Comparison of ENCODE assay signal across 8 mouse cellular contexts in the genomic region with DNA sequence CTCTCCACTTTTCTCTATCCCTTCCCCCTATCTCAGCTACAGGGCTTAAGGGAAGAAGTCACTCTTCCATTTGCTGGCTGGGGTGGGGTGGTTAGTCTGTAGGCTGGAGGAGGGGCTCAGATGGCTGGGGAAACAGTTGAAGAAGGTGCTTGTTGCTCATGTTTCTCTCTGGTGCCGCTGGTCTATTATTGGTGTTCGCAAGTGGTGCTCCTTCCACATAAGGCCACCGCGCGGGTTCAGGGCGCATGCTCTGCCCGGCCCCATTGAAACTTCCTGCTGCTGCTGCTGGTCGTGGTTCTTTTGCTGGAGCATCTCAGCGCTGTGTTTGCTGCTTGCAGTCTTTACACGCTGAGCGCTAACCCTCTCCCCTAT. TPM values are rescaled to one million over a fixed set of nuclear protein-coding genes. Genes with fewer than 3 reads are reported as not detected.
A peak's percentile ranks its signal among the peaks of the same experiment; 100 is the strongest.
DNase-seq lines count a peak whose midpoint lies in the region; ATAC-seq and TF ChIP-seq lines count a peak whose summit lies in the region.

No protein-coding gene starts in this region.

- peak overlapping the region; percentile 69 for H3K4me2 ChIP-seq in forebrain, embryonic 11.5 days (ENCODE audit: low read depth, low read length, severe bottlenecking)
- peak overlapping the region; percentile 92 for H3K4me2 ChIP-seq in heart, embryonic 16.5 days (ENCODE audit: low read depth, low read length)
- peak overlapping the region; percentile 94 for H3K4me2 ChIP-seq in liver, embryonic 15.5 days
- H3K4me2 ChIP-seq in neural tube, embryonic 14.5 days (ENCODE audit: low read depth, low read length): peak overlapping the region; percentile 68

- TF ChIP-seq CTCF in E14TG2a.4 (conservative IDR thresholded peaks at IDR 0.05; ENCODE audit: low read length): no peak

- 0% methylated on average over 11 of the region's 11 CpGs for WGBS in forebrain, embryonic 11.5 days
- WGBS in heart, embryonic 16.5 days: 0% methylated on average over 11 of the region's 11 CpGs
- WGBS in liver, embryonic 15.5 days (ENCODE audit: insufficient replicate concordance): under 1% methylated on average over 11 of the region's 11 CpGs
- 0% methylated on average over 10 of the region's 11 CpGs for WGBS in neural tube, embryonic 14.5 days

- H3K4me3 ChIP-seq in E14TG2a.4 (replicated peaks; ENCODE audit: low read length): peak overlapping the region; percentile 100
- H3K4me3 ChIP-seq in forebrain, embryonic 11.5 days (ENCODE audit: low read depth, low read length): peak overlapping the region; percentile 99
- H3K4me3 ChIP-seq in heart, embryonic 16.5 days (ENCODE audit: low read length): peak overlapping the region; percentile 100
- peak overlapping the region; percentile 100 for H3K4me3 ChIP-seq in liver, embryonic 15.5 days (replicated peaks)
- H3K4me3 ChIP-seq in neural tube, embryonic 14.5 days (ENCODE audit: low read depth, low read length): peak overlapping the region; percentile 100

- H3K4me1 ChIP-seq in E14TG2a.4 (replicated peaks; ENCODE audit: low read depth, low read length): peaks cover 46% of the 10 kb centered on the region
- 0 out of 2 replicates have a peak, but pooled peaks cover 3% of the 10 kb centered on the region for H3K4me1 ChIP-seq in forebrain, embryonic 11.5 days (replicated peaks; ENCODE audit: control insufficient read depth, insufficient read depth, low read length)
- peaks cover 12% of the 10 kb centered on the region for H3K4me1 ChIP-seq in heart, embryonic 16.5 days (ENCODE audit: control insufficient read depth, insufficient read depth, low read length)
- peaks cover 31% of the 10 kb centered on the region for H3K4me1 ChIP-seq in liver, embryonic 15.5 days (replicated peaks)
- peaks cover 13% of the 10 kb centered on the region for H3K4me1 ChIP-seq in neural tube, embryonic 14.5 days (ENCODE audit: control insufficient read depth, insufficient read depth, low read length)

- peak overlapping the region; percentile 99 for H3K9ac ChIP-seq in forebrain, embryonic 11.5 days (ENCODE audit: low read length)
- peak overlapping the region; percentile 100 for H3K9ac ChIP-seq in heart, embryonic 16.5 days (ENCODE audit: low read length)
- peak overlapping the region; percentile 99 for H3K9ac ChIP-seq in liver, embryonic 15.5 days
- peak overlapping the region; percentile 98 for H3K9ac ChIP-seq in neural tube, embryonic 14.5 days (replicated peaks; ENCODE audit: low read depth, low read length)

- no peaks in the 10 kb centered on the region for H3K36me3 ChIP-seq in E14TG2a.4 (ENCODE audit: insufficient read depth, low read length)
- no peaks in the 10 kb centered on the region for H3K36me3 ChIP-seq in forebrain, embryonic 11.5 days (ENCODE audit: control insufficient read depth, insufficient read depth, low read length)
- no peaks in the 10 kb centered on the region for H3K36me3 ChIP-seq in heart, embryonic 16.5 days (ENCODE audit: control insufficient read depth, insufficient read depth)
- H3K36me3 ChIP-seq in liver, embryonic 15.5 days (replicated peaks): no peaks in the 10 kb centered on the region
- no peaks in the 10 kb centered on the region for H3K36me3 ChIP-seq in neural tube, embryonic 14.5 days (ENCODE audit: control insufficient read depth, insufficient read depth, low read length)

- no peaks in the 10 kb centered on the region for H3K27me3 ChIP-seq in E14TG2a.4 (ENCODE audit: insufficient read depth, low read length)
- no peaks in the 10 kb centered on the region for H3K27me3 ChIP-seq in forebrain, embryonic 11.5 days (ENCODE audit: control insufficient read depth, insufficient read depth, low read length)
- no peaks in the 10 kb centered on the region for H3K27me3 ChIP-seq in heart, embryonic 16.5 days (ENCODE audit: control insufficient read depth, insufficient read depth, low read length)
- H3K27me3 ChIP-seq in liver, embryonic 15.5 days: no peaks in the 10 kb centered on the region
- no peaks in the 10 kb centered on the region for H3K27me3 ChIP-seq in neural tube, embryonic 14.5 days (ENCODE audit: control insufficient read depth, insufficient read depth, low read length)

- H3K27ac ChIP-seq in forebrain, embryonic 11.5 days (ENCODE audit: low read depth, low read length): peak overlapping the region; percentile 95
- H3K27ac ChIP-seq in heart, embryonic 16.5 days (ENCODE audit: low read length): peak overlapping the region; percentile 99
- peak overlapping the region; percentile 94 for H3K27ac ChIP-seq in liver, embryonic 15.5 days (replicated peaks)
- H3K27ac ChIP-seq in neural tube, embryonic 14.5 days (ENCODE audit: low read depth, low read length): peak overlapping the region; percentile 93

- peak; percentile 51 for DNase-seq in c-Kit-negative CD71-positive TER-119-positive erythroid progenitor cells, embryonic 14.5 days (ENCODE audit: low read depth, low spot score)
- DNase-seq in forebrain, embryonic 11.5 days (ENCODE audit: low spot score): peak; percentile 91
- peak; percentile 88 to 90 for DNase-seq in kidney, postnatal 36 days
- peak; percentile 81 for DNase-seq in testis, postnatal 10 days (ENCODE audit: low spot score)

- ATAC-seq in forebrain, embryonic 11.5 days (replicated peaks; ENCODE audit: low FRiP score): peak; percentile 56
- ATAC-seq in heart, embryonic 16.5 days (replicated peaks; ENCODE audit: extremely low read depth, insufficient read depth, low FRiP score): peak; percentile 61
- peak; percentile 20 for ATAC-seq in liver, embryonic 15.5 days (ENCODE audit: insufficient read depth)
- peak; percentile 54 for ATAC-seq in neural tube, embryonic 14.5 days (ENCODE audit: low read depth)

- no peaks in the 10 kb centered on the region for H3K9me3 ChIP-seq in E14TG2a.4 (ENCODE audit: low read length)
- no peaks in the 10 kb centered on the region for H3K9me3 ChIP-seq in forebrain, embryonic 11.5 days (ENCODE audit: control insufficient read depth, low read length)
- no peaks in the 10 kb centered on the region for H3K9me3 ChIP-seq in heart, embryonic 16.5 days (replicated peaks; ENCODE audit: control insufficient read depth, low read length)
- H3K9me3 ChIP-seq in liver, embryonic 15.5 days (replicated peaks): no peaks in the 10 kb centered on the region
- no peaks in the 10 kb centered on the region for H3K9me3 ChIP-seq in neural tube, embryonic 14.5 days (ENCODE audit: control insufficient read depth, low read length)

RNA-seq across cellular contexts. Expression of a gene that starts 1.1 kb away (rescaled TPM):
- polyA plus RNA-seq in forebrain, embryonic 11.5 days (2014; fragmentation: Nextera tagmentation; extraction: Ambion mirVana): 25.7 and 25.8 TPM in 2 replicates
- polyA plus RNA-seq in heart, embryonic 16.5 days (2015; fragmentation: Nextera tagmentation; extraction: Ambion mirVana): 13.2 and 14.0 TPM in 2 replicates
- 5.2 and 6.6 TPM in 2 replicates for polyA plus RNA-seq in liver, embryonic 15.5 days (2015; fragmentation: Nextera tagmentation; extraction: Ambion mirVana)
- 29.3 and 30.7 TPM in 2 replicates for polyA plus RNA-seq in neural tube, embryonic 14.5 days (2014; fragmentation: Nextera tagmentation; extraction: Ambion mirVana)

RNA-seq across cellular contexts. Expression of a gene that starts 1.5 kb away (rescaled TPM):
- 30.5 and 34.3 TPM in 2 replicates for polyA plus RNA-seq in forebrain, embryonic 11.5 days (2014; fragmentation: Nextera tagmentation; extraction: Ambion mirVana)
- polyA plus RNA-seq in heart, embryonic 16.5 days (2015; fragmentation: Nextera tagmentation; extraction: Ambion mirVana): 53.0 and 53.1 TPM in 2 replicates
- 16.2 and 16.6 TPM in 2 replicates for polyA plus RNA-seq in liver, embryonic 15.5 days (2015; fragmentation: Nextera tagmentation; extraction: Ambion mirVana)
- 45.4 and 55.0 TPM in 2 replicates for polyA plus RNA-seq in neural tube, embryonic 14.5 days (2014; fragmentation: Nextera tagmentation; extraction: Ambion mirVana)

Comparison
In these comparisons a context has a peak if more than half of its experiments do, and no peak if none do; other contexts are left out.
1. Peak in every context shown above with its lines: DNase-seq, ATAC-seq, H3K4me3 ChIP-seq and H3K27ac ChIP-seq.